Mouse (Mus musculus): Measurements from ENCODE around the gene Tex12.

- TF ChIP-seq CTCF (IDR thresholded peaks at IDR 0.05 in 2 of 3, conservative IDR thresholded peaks at IDR 0.05 in 1 of 3; ENCODE audit: control insufficient read depth in 1 of 3, insufficient read depth in 1 of 3, low read depth in 2 of 3, low read length in 3 of 3, poor library complexity in 1 of 3, severe bottlenecking in 1 of 3), result no peak
- TF ChIP-seq USF1 (IDR thresholded peaks at IDR 0.05; ENCODE audit: low read depth, low read length), result no peak
- no peak for TF ChIP-seq POLR2AphosphoS2 (IDR thresholded peaks at IDR 0.05; ENCODE audit: low read length)
- TF ChIP-seq POLR2A (IDR thresholded peaks at IDR 0.05; ENCODE audit: control insufficient read depth in 1 of 2, insufficient read depth in 1 of 2, low read depth in 1 of 2, low read length in 2 of 2, poor library complexity in 1 of 2), result no peak
- TF ChIP-seq MAZ (IDR thresholded peaks at IDR 0.05; ENCODE audit: low read depth, low read length), result no peak
- no peak for TF ChIP-seq SIN3A (IDR thresholded peaks at IDR 0.05; ENCODE audit: low read length)
- no peak for TF ChIP-seq JUND (IDR thresholded peaks at IDR 0.05; ENCODE audit: low read depth, low read length)
- no peak for TF ChIP-seq NELFE (IDR thresholded peaks at IDR 0.05; ENCODE audit: low read depth, low read length)
- no peak for TF ChIP-seq KAT2A (conservative IDR thresholded peaks at IDR 0.05; ENCODE audit: low read depth, low read length)
- no peak; a peak in 1 of 4 replicates for TF ChIP-seq EP300 (IDR thresholded peaks at IDR 0.05; ENCODE audit: low read depth in 1 of 2, low read length in 2 of 2)
- no peak for TF ChIP-seq MXI1 (IDR thresholded peaks at IDR 0.05; ENCODE audit: low read depth, low read length)
Measured at GRCm38 (mm10) chr9:50537295-50537694, 23.8 kb downstream of the Tex12 start.
